Mouse (Mus musculus) C2C12 (cell line): ENCODE results near the gene Mmp25.

ENCODE experiments used
- CEBPB ChIP-seq: IDR thresholded peaks from one replicate; pipeline ENCODE4 v1.6.1; 2011; ENCODE audit warnings: low read depth, mild to moderate bottlenecking, control low read depth, moderate library complexity
- CTCF ChIP-seq: IDR thresholded peaks from one replicate; pipeline ENCODE4 v1.5.1; 2011; ENCODE audit not compliant: control insufficient read depth, insufficient read depth, insufficient read length
- FOSL1 ChIP-seq: IDR thresholded peaks from one replicate; pipeline ENCODE4 v1.8.0; 2011; ENCODE audit warnings: mild to moderate bottlenecking, low read length; ENCODE audit not compliant: poor library complexity, insufficient read depth, severe bottlenecking
- MAX ChIP-seq: IDR thresholded peaks from one replicate; pipeline ENCODE4 v1.6.1; 2011; ENCODE audit warnings: mild to moderate bottlenecking, control low read depth
- MYOD1 ChIP-seq: IDR thresholded peaks from one replicate; pipeline ENCODE4 v1.6.1; 2011; ENCODE audit warnings: low read depth; ENCODE audit not compliant: control insufficient read depth, insufficient read length
- MYOG ChIP-seq: IDR thresholded peaks from one replicate; pipeline ENCODE4 v1.6.1; 2011; ENCODE audit not compliant: control insufficient read depth, insufficient read length; ENCODE audit errors: extremely low read depth
- USF1 ChIP-seq: IDR thresholded peaks from one replicate; pipeline ENCODE4 v1.6.1; 2011; ENCODE audit warnings: low read depth, mild to moderate bottlenecking, control low read depth, moderate library complexity

GRCm38 (mm10) chr17:23670516-23671074 lies 25.5 kb upstream of the Mmp25 start:
- TF ChIP-seq CTCF (no peak), USF1 (no peak), MYOG (no peak), MYOD1 (no peak), FOSL1 (no peak), MAX (no peak), CEBPB (no peak)
